Mouse (Mus musculus) stomach, postnatal 0 days (tissue): ENCODE measurements at regions not wholly inside any gene's neighbourhood (a gene's known extent, or its start where the extent isn't known, plus 50 kb on each side); places are given as distances from the start of the nearest gene placed in this dataset.
"Not testable (repeated sequence)": the region's sequence is repeated elsewhere in the genome, so short reads cannot be mapped to it uniquely, and the experiment has no call there.

Experiments used
- ATAC-seq: fragments of 200-750 bp; cut with Nextera tagmentation; 2 replicates; pipeline ENCODE4 v1.8.0; 2017; ENCODE audit not compliant: low FRiP score, low TSS enrichment
- DNase-seq: peaks from one replicate; pipeline ENCODE4 v3.0.0-alpha.2; 2016; ENCODE audit warnings: low spot score
- H3K27ac ChIP-seq: fragments of 300-500 bp; sonication (generic); replicated peaks from 2 replicates; pipeline ENCODE4 v1.5.1; 2014; ENCODE audit warnings: mild to moderate bottlenecking, control low read depth
- H3K27me3 ChIP-seq: fragments of 300-500 bp; sonication (generic); 2 replicates; pipeline ENCODE4 v1.6.1; 2014; ENCODE audit warnings: low read length; ENCODE audit not compliant: control insufficient read depth, insufficient read depth
- H3K36me3 ChIP-seq: fragments of 300-500 bp; sonication (generic); 2 replicates; pipeline ENCODE4 v1.6.1; 2014; ENCODE audit warnings: low read length, mixed read lengths; ENCODE audit not compliant: control insufficient read depth, insufficient read depth
- H3K4me1 ChIP-seq: fragments of 300-500 bp; sonication (generic); replicated peaks from 2 replicates; pipeline ENCODE4 v1.6.1; 2014; ENCODE audit warnings: antibody characterized with exemption; ENCODE audit not compliant: control insufficient read depth, insufficient read depth
- H3K4me2 ChIP-seq: fragments of 300-500 bp; sonication (generic); replicated peaks from 2 replicates; pipeline ENCODE4 v1.6.1; 2014; ENCODE audit warnings: low read depth, mild to moderate bottlenecking, control low read depth, moderate library complexity
- H3K4me3 ChIP-seq: fragments of 300-500 bp; sonication (generic); 2 replicates; pipeline ENCODE4 v1.5.1; 2014; ENCODE audit warnings: low read depth, low read length, control low read depth
- H3K9ac ChIP-seq: fragments of 300-500 bp; sonication (generic); 2 replicates; pipeline ENCODE4 v1.6.1; 2014; ENCODE audit warnings: mild to moderate bottlenecking, low read length, control low read depth, mixed read lengths
- H3K9me3 ChIP-seq: fragments of 300-500 bp; sonication (generic); 2 replicates; pipeline ENCODE4 v1.6.1; 2016; ENCODE audit warnings: low read length; ENCODE audit not compliant: control insufficient read depth
- CTCF ChIP-seq: IDR thresholded peaks from 2 replicates; pipeline ENCODE4 v1.5.1; 2016; ENCODE audit warnings: antibody characterized with exemption, low read depth, mild to moderate bottlenecking, moderate library complexity
- EP300 ChIP-seq: optimal IDR thresholded peaks from 2 replicates; pipeline ENCODE3; 2016; ENCODE audit warnings: antibody characterized with exemption
- WGBS: fragments of 180-500 bp; shearing (Covaris S2); extraction: QIAGEN DNeasy Blood & Tissue Kit; methylation state at CpG from one replicate; pipeline ENCODE4 v1.1.7; 2014; 5-methylcytosine and 5-hydroxymethylcytosine counted together

DNA sequence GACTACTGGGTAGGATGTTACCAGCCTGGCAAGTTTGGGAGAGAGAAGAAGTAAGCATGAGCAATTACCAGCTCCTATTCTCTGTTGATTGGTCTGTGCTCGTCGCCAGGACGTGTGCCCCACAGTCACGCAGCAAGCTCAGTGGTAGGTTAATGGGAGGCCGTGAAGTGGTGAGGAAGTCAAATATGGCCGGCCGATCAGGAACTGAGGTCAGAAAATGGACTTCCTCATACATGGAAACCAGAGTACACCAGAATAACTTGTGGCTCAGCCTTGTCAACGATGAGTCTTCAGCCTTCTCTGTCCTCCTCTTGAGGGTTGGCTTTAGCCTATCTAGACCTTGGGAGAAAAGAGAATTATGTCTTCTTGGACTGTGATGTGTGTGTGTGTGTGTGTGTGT is 250.3 kb downstream of the Pten start:
- DNase-seq (no peak), ATAC-seq (no peak)
- no peak overlapping the region for H3K4me3 ChIP-seq
- no peaks in the 10 kb centered on the region for H3K9me3 ChIP-seq
- no peak overlapping the region for H3K4me2 ChIP-seq
- no peak overlapping the region for H3K27ac ChIP-seq
- no peak for TF ChIP-seq EP300
- no peak for TF ChIP-seq CTCF
- 92% methylated on average over 8 of the region's 8 CpGs for WGBS
- no peaks in the 10 kb centered on the region for H3K4me1 ChIP-seq
- no peaks in the 10 kb centered on the region for H3K36me3 ChIP-seq
- H3K9ac ChIP-seq = no peak overlapping the region
- no peaks in the 10 kb centered on the region for H3K27me3 ChIP-seq

DNA sequence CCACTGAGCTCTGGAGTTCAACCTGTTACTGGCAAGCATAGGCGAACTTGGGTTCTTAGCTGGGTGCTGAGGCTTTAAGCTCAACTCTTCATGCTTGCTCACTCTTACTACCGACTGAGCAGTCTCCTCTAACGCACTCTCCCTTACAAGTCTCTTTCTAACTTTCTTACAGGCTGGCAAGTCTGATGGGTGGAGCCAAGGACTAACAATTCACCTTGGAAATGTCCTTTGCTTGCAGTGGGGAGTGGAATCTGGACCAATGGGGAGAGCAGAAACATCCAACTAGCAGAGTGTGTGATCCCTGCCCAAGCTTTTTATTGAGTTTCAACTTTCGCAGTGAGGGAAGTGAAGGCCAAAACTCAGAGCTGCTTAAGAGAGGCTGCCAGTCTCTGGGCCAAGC is 250.8 kb downstream of the Pten start:
- no peaks in the 10 kb centered on the region for H3K27me3 ChIP-seq
- TF ChIP-seq EP300 (no peak), CTCF (no peak)
- H3K27ac ChIP-seq = no peak overlapping the region
- H3K9ac ChIP-seq = no peak overlapping the region
- ATAC-seq = no peak
- H3K36me3 ChIP-seq = no peaks in the 10 kb centered on the region
- no peaks in the 10 kb centered on the region for H3K4me1 ChIP-seq
- H3K4me2 ChIP-seq = no peak overlapping the region
- H3K4me3 ChIP-seq = no peak overlapping the region
- DNase-seq = no peak
- 89% methylated on average over 4 of the region's 4 CpGs for WGBS
- H3K9me3 ChIP-seq = no peaks in the 10 kb centered on the region

DNA sequence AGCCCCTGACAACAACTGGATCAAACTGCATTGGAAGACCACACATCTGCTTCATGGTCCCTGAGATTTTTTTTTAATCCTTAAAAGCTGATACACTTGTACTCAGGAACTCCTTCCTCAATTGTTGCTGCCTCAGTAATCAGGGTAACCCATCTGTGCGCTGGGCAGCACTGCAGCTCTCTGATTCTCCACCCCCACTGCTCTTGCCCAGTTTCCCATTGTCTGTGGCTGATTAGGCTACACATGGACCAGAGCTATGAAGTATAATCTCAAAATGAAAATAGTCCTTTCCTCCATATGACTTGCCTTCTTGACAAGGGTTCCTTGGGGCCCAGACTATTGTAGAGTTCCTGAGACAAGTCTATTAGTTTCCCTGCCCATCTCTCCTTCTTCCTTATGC is 251.5 kb downstream of the Pten start:
- 87% methylated on average over 1 of the region's 1 CpGs for WGBS
- Histone ChIP-seq H3K9ac (no peak overlapping the region), H3K27ac (no peak overlapping the region), H3K9me3 (no peaks in the 10 kb centered on the region), H3K27me3 (no peaks in the 10 kb centered on the region), H3K36me3 (no peaks in the 10 kb centered on the region), H3K4me2 (no peak overlapping the region), H3K4me3 (no peak overlapping the region), H3K4me1 (no peaks in the 10 kb centered on the region)
- no peak for DNase-seq
- TF ChIP-seq CTCF = no peak
- TF ChIP-seq EP300 = no peak
- ATAC-seq = no peak

DNA sequence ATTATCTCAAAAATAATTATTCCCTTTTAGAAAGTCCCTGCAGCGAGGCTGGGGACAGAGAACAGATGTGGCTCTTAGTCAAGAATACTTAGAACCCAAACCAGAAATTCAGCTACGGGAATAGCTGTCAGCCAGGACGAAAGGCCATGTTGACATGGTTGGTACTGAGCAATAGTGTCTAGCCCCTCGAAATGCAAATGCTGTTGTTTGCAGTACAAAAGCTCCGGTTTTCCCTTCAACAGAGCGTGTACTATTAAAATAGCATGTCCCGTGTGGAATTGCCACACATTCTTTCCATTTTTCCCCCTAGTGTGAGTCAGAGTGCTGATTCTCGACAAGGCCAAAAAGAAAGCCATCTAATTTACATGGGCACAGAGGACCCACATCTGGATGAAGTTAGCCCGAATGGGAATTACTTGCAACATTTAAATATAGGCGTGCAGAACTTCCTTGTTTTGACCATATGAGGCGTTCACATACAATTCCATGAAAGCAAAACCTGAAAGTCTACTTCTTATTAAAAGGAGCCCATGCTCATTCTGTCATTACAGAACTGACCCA is 253.7 kb downstream of the Pten start:
- no peak overlapping the region for H3K27ac ChIP-seq
- no peak overlapping the region for H3K9ac ChIP-seq
- TF ChIP-seq CTCF (no peak), EP300 (no peak)
- H3K4me3 ChIP-seq = no peak overlapping the region
- H3K4me2 ChIP-seq = no peak overlapping the region
- H3K9me3 ChIP-seq = no peaks in the 10 kb centered on the region
- H3K27me3 ChIP-seq = no peaks in the 10 kb centered on the region
- ATAC-seq = no peak
- 83% methylated on average over 11 of the region's 11 CpGs for WGBS
- no peaks in the 10 kb centered on the region for H3K36me3 ChIP-seq
- DNase-seq = no peak
- no peaks in the 10 kb centered on the region for H3K4me1 ChIP-seq

DNA sequence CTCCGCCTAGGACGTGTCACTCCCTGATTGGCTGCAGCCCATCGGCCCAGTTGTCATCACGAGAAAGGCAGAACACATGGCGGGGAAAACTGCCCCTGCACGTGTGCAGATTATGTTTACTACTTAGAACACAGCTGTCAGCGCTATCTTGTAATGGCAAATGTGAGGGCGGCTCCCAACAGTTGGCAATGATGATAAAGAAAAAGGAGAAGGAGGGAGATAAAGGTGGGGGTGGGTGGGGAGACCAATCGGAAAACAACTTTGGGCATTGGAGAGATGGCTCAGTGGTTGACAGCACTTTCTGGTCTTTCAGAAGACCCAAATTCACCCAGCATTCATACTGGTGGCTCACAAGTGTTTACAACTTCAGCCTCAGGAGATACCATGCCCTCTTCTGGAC is 257.6 kb downstream of the Pten start:
- not testable (repeated sequence) for H3K36me3 ChIP-seq, H3K27me3 ChIP-seq, H3K4me1 ChIP-seq, H3K9ac ChIP-seq, DNase-seq, H3K27ac ChIP-seq, ATAC-seq, H3K4me3 ChIP-seq, H3K4me2 ChIP-seq, H3K9me3 ChIP-seq
- 84% methylated on average over 9 of the region's 9 CpGs for WGBS

DNA sequence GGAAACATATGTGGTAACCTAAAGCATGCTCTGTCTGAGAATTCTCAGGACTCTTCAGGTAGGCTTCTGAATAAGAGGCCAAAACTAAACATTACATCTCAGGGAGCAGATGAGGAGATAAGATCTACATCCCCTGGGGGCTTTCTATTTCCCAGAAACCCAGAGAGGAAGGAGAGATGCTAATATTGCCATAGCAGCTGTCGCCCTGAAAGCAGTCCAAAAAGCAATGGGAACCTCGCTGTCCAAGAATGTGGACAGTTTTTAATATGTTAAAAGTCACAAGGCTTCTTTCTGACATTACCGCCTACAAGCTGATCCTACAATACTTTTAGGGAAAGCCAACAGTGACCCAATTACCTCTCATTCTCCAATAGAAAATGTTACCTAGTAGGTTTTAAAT is 263.9 kb downstream of the Pten start:
- no peaks in the 10 kb centered on the region for H3K9me3 ChIP-seq
- no peak overlapping the region for H3K27ac ChIP-seq
- H3K27me3 ChIP-seq = no peaks in the 10 kb centered on the region
- ATAC-seq (no peak), DNase-seq (no peak)
- no peaks in the 10 kb centered on the region for H3K4me1 ChIP-seq
- no peaks in the 10 kb centered on the region for H3K36me3 ChIP-seq
- TF ChIP-seq CTCF = no peak
- no peak for TF ChIP-seq EP300
- no peak overlapping the region for H3K9ac ChIP-seq
- WGBS = 70% methylated on average over 3 of the region's 3 CpGs
- H3K4me3 ChIP-seq = no peak overlapping the region
- no peak overlapping the region for H3K4me2 ChIP-seq
